Mouse (Mus musculus) erythroblast, embryonic 14.5 days (primary cell): Measurements from ENCODE around the gene Zfp536.

Experiments used
- GATA1 ChIP-seq: IDR thresholded peaks from 2 replicates; pipeline ENCODE4 v1.6.1; 2012; ENCODE audit warnings: low read length, inconsistent platforms, mixed read lengths
- TAL1 ChIP-seq: IDR thresholded peaks from 3 replicates; pipeline ENCODE4 v1.6.1; 2012; ENCODE audit warnings: low read length, inconsistent platforms, mixed read lengths

- TF ChIP-seq GATA1 (no peak), TAL1 (no peak)
Observed at GRCm38 (mm10) chr7:37548805-37549204, 224.6 kb downstream of the Zfp536 start.
